Mouse (Mus musculus): ENCODE measurements at regions not wholly inside any gene's neighbourhood (a gene's known extent, or its start where the extent isn't known, plus 50 kb on each side); places are given as distances from the start of the nearest gene placed in this dataset.
A peak's percentile ranks its signal among the peaks of the same experiment; 100 is the strongest.
"Not testable (repeated sequence)": the region's sequence is repeated elsewhere in the genome, so short reads cannot be mapped to it uniquely, and the experiment has no call there.

DNA sequence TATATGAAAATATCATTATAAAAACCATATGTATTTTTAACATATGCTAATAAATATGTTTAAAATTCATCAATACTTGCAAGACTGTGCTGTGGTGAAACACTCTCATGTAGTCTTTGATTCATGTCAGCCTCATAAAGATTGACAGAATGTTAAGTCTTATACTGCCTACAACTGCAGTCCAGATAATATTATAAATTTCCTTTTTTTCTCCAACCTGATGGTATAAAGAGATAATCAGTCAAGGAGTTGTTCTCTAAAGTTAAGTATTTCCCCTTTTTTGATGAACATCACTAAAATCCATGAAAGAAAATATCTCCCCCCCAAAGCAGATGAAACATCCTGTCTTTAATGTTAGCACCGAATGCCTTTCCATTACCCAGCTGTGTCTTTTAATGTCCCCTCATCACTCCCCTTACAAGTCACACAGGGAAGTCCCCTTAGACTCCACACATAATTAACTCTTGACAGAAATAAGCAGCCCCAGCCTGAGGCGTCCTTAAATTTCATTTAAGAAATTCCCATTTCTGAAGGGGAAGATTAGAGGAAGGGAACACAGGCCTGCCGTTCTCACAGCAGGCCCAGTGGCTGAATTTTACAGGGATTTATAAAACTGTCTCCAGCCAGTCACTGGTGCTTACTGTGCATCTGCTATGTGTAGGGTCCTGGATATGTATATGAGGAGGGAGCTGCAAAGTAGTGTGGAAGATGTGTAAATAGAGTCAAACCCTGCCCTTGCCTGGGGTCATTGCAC, 129.0 kb upstream of the Tbl1xr1 start:
- TF ChIP-seq POLR2A (IDR thresholded peaks at IDR 0.05; ENCODE audit: borderline replicate concordance, low read depth, low read length) (no peak), CTCF (IDR thresholded peaks at IDR 0.05; ENCODE audit: low read depth, low read length) (no peak)
- H3K4me1 ChIP-seq (ENCODE audit: control insufficient read depth, insufficient read depth, low read length) = peaks cover 33% of the 10 kb centered on the region
- H3K27ac ChIP-seq (ENCODE audit: insufficient read depth, low read depth, low read length) = no peak overlapping the region
- no peak overlapping the region for H3K4me3 ChIP-seq (ENCODE audit: insufficient read depth, low read length)

DNA sequence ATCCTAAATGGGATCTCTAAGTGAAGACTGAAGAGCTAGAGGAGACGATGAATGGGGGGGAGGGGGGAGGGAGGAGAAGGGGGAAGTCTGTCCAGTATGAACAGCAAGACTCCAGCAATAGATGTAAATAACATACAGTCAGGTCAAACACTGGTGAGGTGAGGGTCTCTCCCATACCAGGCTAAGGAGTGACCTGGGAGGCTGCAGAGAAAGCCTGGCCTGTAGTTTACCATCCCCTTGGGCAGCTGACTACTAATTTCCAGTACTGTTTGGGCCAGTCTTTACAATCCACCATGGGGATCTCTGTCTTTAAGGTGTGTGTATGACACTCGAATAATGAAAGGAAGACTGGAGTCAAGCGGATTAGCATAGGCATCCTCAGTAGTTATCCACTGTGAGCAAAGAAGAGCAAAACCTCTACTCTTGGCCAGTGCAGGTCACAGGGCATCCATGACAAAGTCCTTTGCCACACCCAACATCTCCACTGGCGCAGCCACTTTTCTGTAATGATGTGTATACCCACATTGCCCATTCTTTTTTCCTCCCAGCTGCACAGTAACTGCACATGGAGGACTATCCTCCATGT, 128.3 kb upstream of the Tbl1xr1 start:
- no peak for TF ChIP-seq POLR2A (IDR thresholded peaks at IDR 0.05; ENCODE audit: borderline replicate concordance, low read depth, low read length)
- TF ChIP-seq CTCF (IDR thresholded peaks at IDR 0.05; ENCODE audit: low read depth, low read length) = no peak
- peaks cover 38% of the 10 kb centered on the region for H3K4me1 ChIP-seq (ENCODE audit: control insufficient read depth, insufficient read depth, low read length)
- H3K4me3 ChIP-seq (ENCODE audit: insufficient read depth, low read length) = no peak overlapping the region
- no peak overlapping the region for H3K27ac ChIP-seq (ENCODE audit: insufficient read depth, low read depth, low read length)

DNA sequence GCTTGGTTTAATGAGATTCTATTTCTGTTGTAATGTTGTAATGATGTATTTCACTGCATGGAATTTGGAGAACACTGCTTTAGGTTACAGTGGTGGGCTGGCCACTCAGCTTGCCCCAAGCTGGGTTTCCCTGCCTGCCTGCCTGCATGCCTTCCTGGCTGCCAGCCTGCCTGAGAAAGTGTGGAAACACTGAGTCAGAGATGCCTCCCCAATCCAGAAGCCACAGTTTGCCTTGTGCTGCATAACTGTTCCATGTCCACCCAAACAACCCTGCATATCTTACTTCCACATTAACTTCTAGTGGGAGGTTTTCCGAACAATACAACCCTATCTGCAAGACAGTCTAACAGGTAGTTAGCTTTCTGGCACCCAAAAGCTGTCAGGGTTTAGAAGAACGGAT, 127.0 kb upstream of the Tbl1xr1 start:
- H3K4me3 ChIP-seq (ENCODE audit: insufficient read depth, low read length) = no peak overlapping the region
- peaks cover 43% of the 10 kb centered on the region for H3K4me1 ChIP-seq (ENCODE audit: control insufficient read depth, insufficient read depth, low read length)
- TF ChIP-seq POLR2A (IDR thresholded peaks at IDR 0.05; ENCODE audit: borderline replicate concordance, low read depth, low read length) = no peak
- no peak for TF ChIP-seq CTCF (IDR thresholded peaks at IDR 0.05; ENCODE audit: low read depth, low read length)
- H3K27ac ChIP-seq (ENCODE audit: insufficient read depth, low read depth, low read length) = no peak overlapping the region

GRCm38 (mm10) chr3:21950571-21950970, 125.9 kb upstream of the Tbl1xr1 start:
- TF ChIP-seq CTCF (IDR thresholded peaks at IDR 0.05; ENCODE audit: low read depth, low read length) = no peak
- TF ChIP-seq POLR2A (IDR thresholded peaks at IDR 0.05; ENCODE audit: borderline replicate concordance, low read depth, low read length) = no peak
- no peak overlapping the region for H3K27ac ChIP-seq (ENCODE audit: insufficient read depth, low read depth, low read length)
- H3K4me3 ChIP-seq (ENCODE audit: insufficient read depth, low read length) = no peak overlapping the region
- H3K4me1 ChIP-seq (ENCODE audit: control insufficient read depth, insufficient read depth, low read length) = peaks cover 50% of the 10 kb centered on the region

GRCm38 (mm10) chr3:21951446-21952285, 124.8 kb upstream of the Tbl1xr1 start:
- H3K27ac ChIP-seq (ENCODE audit: insufficient read depth, low read depth, low read length) = 0 out of 2 replicates have a peak overlapping the region, but pooled peaks have one; percentile 17
- no peak overlapping the region for H3K4me3 ChIP-seq (ENCODE audit: insufficient read depth, low read length)
- H3K4me1 ChIP-seq (ENCODE audit: control insufficient read depth, insufficient read depth, low read length) = peaks cover 55% of the 10 kb centered on the region
- TF ChIP-seq CTCF (IDR thresholded peaks at IDR 0.05; ENCODE audit: low read depth, low read length) (no peak), POLR2A (IDR thresholded peaks at IDR 0.05; ENCODE audit: borderline replicate concordance, low read depth, low read length) (no peak)

DNA sequence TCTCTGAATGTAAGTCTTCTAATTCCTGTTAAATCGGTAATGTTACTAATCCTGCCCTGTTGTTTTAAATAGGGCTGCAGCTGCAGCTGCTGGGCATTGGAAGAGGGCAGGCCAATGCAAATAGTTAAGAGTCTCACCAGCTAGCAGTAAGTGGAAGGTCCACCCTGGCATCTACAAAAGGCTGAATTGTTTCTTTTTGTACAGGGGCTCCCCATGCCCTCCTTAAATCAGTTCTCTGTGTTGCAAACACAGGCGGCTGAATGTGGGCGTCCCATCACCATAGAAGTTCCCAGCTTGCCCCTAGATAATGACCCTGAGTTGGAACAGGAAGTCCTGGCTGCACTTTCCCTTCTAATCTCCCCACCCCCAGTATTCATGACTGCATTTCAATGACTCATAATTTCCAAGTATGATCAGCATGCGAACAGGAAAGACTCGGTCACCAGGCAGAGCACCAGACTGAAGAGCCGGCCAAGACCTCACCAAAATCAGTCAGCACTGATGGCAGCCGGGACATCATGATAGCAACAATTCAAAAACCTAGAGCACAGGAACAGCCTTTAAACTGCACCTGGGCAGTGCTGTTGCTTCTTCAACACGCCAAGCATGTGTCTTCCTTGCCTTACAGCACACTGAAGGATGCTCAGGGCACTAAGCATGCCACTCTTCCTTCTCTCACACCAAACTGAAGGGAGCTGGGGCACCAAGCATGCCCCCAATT, 123.6 kb upstream of the Tbl1xr1 start:
- Histone ChIP-seq H3K4me3 (ENCODE audit: insufficient read depth, low read length) (no peak overlapping the region), H3K27ac (ENCODE audit: insufficient read depth, low read depth, low read length) (peak overlapping the region; percentile 94), H3K4me1 (ENCODE audit: control insufficient read depth, insufficient read depth, low read length) (peaks cover 52% of the 10 kb centered on the region)
- TF ChIP-seq CTCF (IDR thresholded peaks at IDR 0.05; ENCODE audit: low read depth, low read length) = no peak
- no peak for TF ChIP-seq POLR2A (IDR thresholded peaks at IDR 0.05; ENCODE audit: borderline replicate concordance, low read depth, low read length)

DNA sequence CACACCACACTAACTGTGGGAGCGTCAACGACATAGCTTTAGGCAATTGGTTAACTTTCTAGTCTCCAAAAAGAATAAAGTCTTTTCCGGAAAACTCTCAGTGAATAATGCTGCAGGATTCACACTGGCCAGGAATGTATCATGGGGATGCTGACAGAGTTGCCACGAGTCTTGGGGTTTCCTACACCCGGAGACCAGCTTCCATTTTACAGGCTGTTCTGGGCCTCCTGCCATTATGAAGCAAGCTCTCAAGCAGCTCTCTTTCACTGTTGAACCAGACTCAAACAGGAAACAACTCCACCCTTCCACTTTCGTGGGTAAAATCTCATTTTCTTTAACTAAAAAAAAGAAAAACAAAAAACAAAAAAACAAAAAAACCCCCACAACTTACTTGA, 123.0 kb upstream of the Tbl1xr1 start:
- TF ChIP-seq CTCF (IDR thresholded peaks at IDR 0.05; ENCODE audit: low read depth, low read length) = no peak
- TF ChIP-seq POLR2A (IDR thresholded peaks at IDR 0.05; ENCODE audit: borderline replicate concordance, low read depth, low read length) = no peak
- Histone ChIP-seq H3K4me3 (ENCODE audit: insufficient read depth, low read length) (no peak overlapping the region), H3K27ac (ENCODE audit: insufficient read depth, low read depth, low read length) (peak overlapping the region; percentile 94), H3K4me1 (ENCODE audit: control insufficient read depth, insufficient read depth, low read length) (peaks cover 52% of the 10 kb centered on the region)

- TF ChIP-seq POLR2A (IDR thresholded peaks at IDR 0.05; ENCODE audit: borderline replicate concordance, low read depth, low read length) = no peak
- TF ChIP-seq CTCF (IDR thresholded peaks at IDR 0.05; ENCODE audit: low read depth, low read length) = no peak
- H3K27ac ChIP-seq (ENCODE audit: insufficient read depth, low read depth, low read length) = peak overlapping the region; percentile 58
- peaks cover 52% of the 10 kb centered on the region for H3K4me1 ChIP-seq (ENCODE audit: control insufficient read depth, insufficient read depth, low read length)
- no peak overlapping the region for H3K4me3 ChIP-seq (ENCODE audit: insufficient read depth, low read length)
Observed at GRCm38 (mm10) chr3:21955681-21956080, 120.8 kb upstream of the Tbl1xr1 start.

- not testable (repeated sequence) for H3K4me3 ChIP-seq (ENCODE audit: insufficient read depth, low read length); H3K27ac ChIP-seq (ENCODE audit: insufficient read depth, low read depth, low read length)
- H3K4me1 ChIP-seq (ENCODE audit: control insufficient read depth, insufficient read depth, low read length) = peaks cover 52% of the 10 kb centered on the region
Observed at GRCm38 (mm10) chr3:21957105-21957504, 119.3 kb upstream of the Tbl1xr1 start.
